Mouse (Mus musculus) retina, postnatal 1 day (tissue): ENCODE results near the gene Gm11992.

ENCODE experiments used
- DNase-seq: peaks from one replicate; pipeline ENCODE4 v3.0.0-alpha.2; 2012

Gm11992 gene

GRCm38 (mm10) chr11:9048011-9048702 lies at the start of gene Gm11992:
TSS of gene Gm11992 (plus strand) at chr11:9048594.
- DNase-seq = peak; percentile 96

GRCm38 (mm10) chr11:9008761-9009160 lies 39.6 kb upstream of the Gm11992 start:
- no peak for DNase-seq

- no peak for DNase-seq
These were observed 38.0 kb upstream of the Gm11992 start for GRCm38 (mm10) chr11:9010416-9010815.

GRCm38 (mm10) chr11:9010853-9011339 lies 37.5 kb upstream of the Gm11992 start, which contains the start of gene Hus1:
TSS of gene Hus1 (minus strand) at chr11:9011191.
- peak; percentile 92 for DNase-seq

GRCm38 (mm10) chr11:9011348-9011747 lies 37.0 kb upstream of the Gm11992 start:
- no peak for DNase-seq

GRCm38 (mm10) chr11:9014740-9015139 lies 33.7 kb upstream of the Gm11992 start:
- DNase-seq = no peak

GRCm38 (mm10) chr11:9018491-9019267 lies 29.7 kb upstream of the Gm11992 start:
- DNase-seq = no peak

GRCm38 (mm10) chr11:9020207-9020606 lies 28.2 kb upstream of the Gm11992 start:
- DNase-seq = no peak

- DNase-seq = no peak
These were observed 23.6 kb upstream of the Gm11992 start for GRCm38 (mm10) chr11:9024782-9025181.

- no peak for DNase-seq
These were observed 23.2 kb upstream of the Gm11992 start for GRCm38 (mm10) chr11:9025211-9025610.

GRCm38 (mm10) chr11:9031530-9031929 lies 16.9 kb upstream of the Gm11992 start:
- no peak for DNase-seq

- DNase-seq = no peak
These were observed 1.8 kb upstream of the Gm11992 start for GRCm38 (mm10) chr11:9046546-9046945.

- DNase-seq = no peak
These were observed 1.4 kb upstream of the Gm11992 start for GRCm38 (mm10) chr11:9047044-9047443.

GRCm38 (mm10) chr11:9048703-9049060 lies 288 bp downstream of the Gm11992 start, which contains the start of gene Sun3:
TSS of gene Sun3 (minus strand) at chr11:9048991.
- DNase-seq = no peak

GRCm38 (mm10) chr11:9050241-9050640 lies 1.8 kb downstream of the Gm11992 start:
- DNase-seq = peak; percentile 5

- no peak for DNase-seq
These were observed 3.5 kb downstream of the Gm11992 start for GRCm38 (mm10) chr11:9051895-9052294.

GRCm38 (mm10) chr11:9056937-9057336 lies 8.5 kb downstream of the Gm11992 start:
- no peak for DNase-seq

- DNase-seq = no peak
These were observed 9.3 kb downstream of the Gm11992 start for GRCm38 (mm10) chr11:9057711-9058110.

- no peak for DNase-seq
These were observed 11.6 kb downstream of the Gm11992 start for GRCm38 (mm10) chr11:9060029-9060428.

- DNase-seq = peak; percentile 42
These were observed 12.1 kb downstream of the Gm11992 start for GRCm38 (mm10) chr11:9060484-9060883.

- no peak for DNase-seq
These were observed 28.1 kb downstream of the Gm11992 start for GRCm38 (mm10) chr11:9076444-9076843.

GRCm38 (mm10) chr11:9113189-9113588 lies 64.8 kb downstream of the Gm11992 start:
- no peak for DNase-seq

- no peak for DNase-seq
These were observed 67.2 kb downstream of the Gm11992 start for GRCm38 (mm10) chr11:9115367-9116120.
